Mouse (Mus musculus) lung, embryonic 16.5 days (tissue): ENCODE measurements around the gene Naa38. TPM values are rescaled to one million over a fixed set of nuclear protein-coding genes. Genes with fewer than 3 reads are reported as not detected.

ENCODE experiments used
- ATAC-seq: fragments of 200-750 bp; cut with Nextera tagmentation; 2 replicates; pipeline ENCODE4 v1.8.0; 2017; ENCODE audit warnings: low read depth, mild to moderate bottlenecking, moderate library complexity
- H3K27ac ChIP-seq: fragments of 300-500 bp; sonication (generic); 2 replicates; pipeline ENCODE4 v1.5.1; 2014; ENCODE audit warnings: mild to moderate bottlenecking, control low read depth, low read length
- H3K27me3 ChIP-seq: fragments of 300-500 bp; sonication (generic); 2 replicates; pipeline ENCODE4 v1.6.1; 2014; ENCODE audit warnings: low read depth, low read length, mixed read lengths; ENCODE audit not compliant: control insufficient read depth, insufficient read depth
- H3K36me3 ChIP-seq: fragments of 300-500 bp; sonication (generic); 2 replicates; pipeline ENCODE4 v1.6.1; 2014; ENCODE audit warnings: low read length; ENCODE audit not compliant: control insufficient read depth, insufficient read depth
- H3K4me1 ChIP-seq: fragments of 300-500 bp; sonication (generic); replicated peaks from 2 replicates; pipeline ENCODE4 v1.6.1; 2014; ENCODE audit warnings: low read length, mixed read lengths; ENCODE audit not compliant: control insufficient read depth, insufficient read depth
- H3K4me2 ChIP-seq: fragments of 300-500 bp; sonication (generic); 2 replicates; pipeline ENCODE4 v1.6.1; 2014; ENCODE audit warnings: low read depth, low read length, control low read depth
- H3K4me3 ChIP-seq: fragments of 300-500 bp; sonication (generic); 2 replicates; pipeline ENCODE4 v1.5.1; 2014; ENCODE audit warnings: mild to moderate bottlenecking, low read length, control low read depth
- H3K9ac ChIP-seq: fragments of 300-500 bp; sonication (generic); 2 replicates; pipeline ENCODE4 v1.6.1; 2014; ENCODE audit warnings: low read length, control low read depth
- H3K9me3 ChIP-seq: fragments of 300-500 bp; sonication (generic); 2 replicates; pipeline ENCODE4 v1.6.1; 2016; ENCODE audit warnings: low read length; ENCODE audit not compliant: control insufficient read depth
- WGBS: fragments of 180-500 bp; shearing (Covaris S2); extraction: QIAGEN DNeasy Blood & Tissue Kit; methylation state at CpG from one replicate; pipeline ENCODE4 v1.1.7; 2014; 5-methylcytosine and 5-hydroxymethylcytosine counted together
- polyA plus RNA-seq: library from polyadenylated mRNA; unstranded; fragments of >200 nt; fragmentation: Nextera tagmentation; extraction: Ambion mirVana; gene quantifications from 2 replicates; pipeline ENCODE4 v1.2.1, GENCODE M21; 2015

The Naa38 gene
- polyA plus RNA-seq, 1 experiment from 2014 or later = 165 TPM

DNA sequence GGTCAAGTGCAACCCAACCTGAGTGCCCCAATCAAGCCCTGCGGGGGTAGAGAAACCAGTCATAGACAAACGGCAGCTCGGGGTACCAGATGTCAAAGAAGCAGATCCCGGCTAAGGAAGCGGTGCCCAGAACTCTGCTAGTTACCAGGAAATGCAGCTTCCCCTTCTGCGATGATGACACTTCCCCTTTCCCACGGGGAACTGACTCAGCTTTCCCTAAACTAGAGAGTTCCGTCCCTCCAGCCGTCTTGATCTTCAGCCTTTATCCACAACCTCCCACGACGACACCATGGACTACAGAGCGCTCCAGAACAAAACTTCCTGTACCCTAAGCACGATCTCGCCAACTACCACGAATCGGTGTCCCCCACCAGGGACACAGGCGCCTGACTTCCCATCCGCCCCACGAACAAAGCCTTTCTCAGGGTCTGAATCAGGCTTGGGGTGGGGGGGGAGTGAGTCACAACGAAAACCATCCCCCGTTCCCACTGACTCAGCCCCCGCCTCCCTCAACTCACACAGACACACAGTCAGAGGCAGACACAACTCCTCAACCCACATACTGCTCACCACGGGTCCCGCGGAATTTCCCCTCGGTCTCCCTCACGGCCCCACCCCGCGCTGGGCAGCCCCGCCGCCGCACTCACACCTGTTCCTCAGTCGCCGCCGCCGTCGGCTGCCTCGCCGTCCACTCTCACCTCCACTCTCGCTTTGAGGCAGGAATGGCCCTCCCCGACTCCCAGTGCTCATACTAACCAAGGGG is 15.2 kb downstream of the Naa38 start:
- H3K9ac ChIP-seq = peak overlapping the region; percentile 93
- peaks cover 28% of the 10 kb centered on the region for H3K36me3 ChIP-seq
- peak overlapping the region; percentile 77 for H3K4me3 ChIP-seq
- under 1% methylated on average over 41 of the region's 41 CpGs for WGBS
- H3K27ac ChIP-seq = peak overlapping the region; percentile 96
- peak overlapping the region; percentile 91 for H3K4me2 ChIP-seq
- H3K4me1 ChIP-seq = peaks cover 44% of the 10 kb centered on the region
- peak; percentile 12 for ATAC-seq
- no peaks in the 10 kb centered on the region for H3K9me3 ChIP-seq
- no peaks in the 10 kb centered on the region for H3K27me3 ChIP-seq

DNA sequence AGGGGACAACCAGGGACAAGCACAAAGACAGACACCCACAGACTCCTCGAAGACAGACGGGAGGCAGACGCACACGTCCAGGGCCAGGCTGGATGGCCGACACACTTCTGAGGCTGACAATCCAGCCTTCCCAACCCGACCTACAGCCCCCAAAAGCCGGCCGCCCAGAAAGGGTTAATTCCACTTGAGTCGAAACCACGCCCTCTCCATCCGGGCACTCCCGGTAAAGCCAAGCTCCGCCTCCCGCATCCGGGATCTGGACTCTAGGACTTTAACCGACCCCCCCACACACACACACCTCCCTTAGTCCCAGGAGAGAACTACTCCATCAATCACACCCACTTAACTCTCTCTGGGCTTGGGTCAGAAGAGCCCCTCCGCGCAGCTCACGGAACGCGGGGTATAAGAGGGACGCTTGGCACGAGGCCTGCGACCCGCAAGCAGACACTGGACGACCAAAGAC is 15.8 kb downstream of the Naa38 start:
- Histone ChIP-seq H3K4me2 (peak overlapping the region; percentile 91), H3K36me3 (peaks cover 22% of the 10 kb centered on the region), H3K4me3 (peak overlapping the region; percentile 77), H3K27me3 (no peaks in the 10 kb centered on the region), H3K9me3 (no peaks in the 10 kb centered on the region), H3K9ac (peak overlapping the region; percentile 93), H3K27ac (peak overlapping the region; percentile 96), H3K4me1 (peaks cover 44% of the 10 kb centered on the region)
- WGBS = under 1% methylated on average over 26 of the region's 26 CpGs
- peak; percentile 56 for ATAC-seq

DNA sequence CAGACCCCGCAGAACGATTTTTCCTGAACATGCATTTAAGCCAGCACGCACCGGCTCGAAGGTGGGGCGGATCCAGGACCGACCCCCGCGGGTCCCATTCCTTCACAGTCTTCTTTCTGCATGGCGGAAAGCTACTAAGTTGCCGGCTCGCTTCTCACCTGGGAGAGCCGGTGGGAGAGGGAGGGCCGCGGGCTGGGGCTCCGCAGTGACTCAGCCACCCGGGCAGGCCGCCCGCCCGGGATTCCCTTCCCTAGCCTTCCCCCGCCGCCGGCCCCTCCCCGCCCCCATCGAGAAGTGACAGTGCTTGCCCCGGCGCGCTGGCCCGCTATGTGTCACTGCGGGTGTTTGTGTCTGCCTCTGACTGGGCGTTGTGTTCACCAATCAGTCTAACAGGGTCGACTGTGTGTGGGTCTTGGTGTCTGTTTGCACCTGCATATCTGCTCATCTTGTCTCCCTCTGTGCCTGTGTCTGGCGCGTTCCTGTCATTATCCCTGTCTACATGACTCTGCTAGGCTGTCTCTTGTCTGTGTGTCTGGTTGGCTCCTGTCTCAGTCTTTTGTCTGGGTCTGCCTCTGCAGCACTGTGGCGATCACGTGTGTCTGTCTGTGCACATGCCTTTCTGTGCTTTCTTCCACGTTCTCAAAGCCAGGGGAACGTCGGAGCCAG is 16.4 kb downstream of the Naa38 start:
- 2% methylated on average over 39 of the region's 39 CpGs for WGBS
- ATAC-seq = peak; percentile 6

DNA sequence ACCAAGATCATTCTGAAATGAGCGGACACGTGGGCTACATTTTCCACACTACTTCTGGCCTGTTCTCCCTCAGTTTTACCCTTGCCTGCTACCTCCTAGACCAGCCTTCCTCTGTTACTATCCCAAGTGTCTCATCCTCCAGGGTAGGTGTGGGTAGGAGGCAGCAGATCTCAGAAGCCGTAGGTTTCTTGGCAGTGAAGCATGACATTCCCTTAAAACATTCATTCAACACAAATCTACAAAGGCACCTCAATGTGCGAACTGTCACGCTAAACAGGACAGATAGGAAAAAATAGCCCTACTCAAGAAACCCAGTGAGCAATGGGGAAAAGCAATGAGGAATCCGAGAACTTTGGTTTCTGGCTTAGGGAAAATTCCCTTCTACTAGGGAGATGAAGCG is 17.3 kb downstream of the Naa38 start:
- no peak for ATAC-seq
- Histone ChIP-seq H3K4me2 (0 out of 2 replicates have a peak overlapping the region, but pooled peaks have one; percentile 14), H3K27ac (no peak overlapping the region), H3K9me3 (no peaks in the 10 kb centered on the region), H3K4me1 (peaks cover 53% of the 10 kb centered on the region), H3K36me3 (peaks cover 8% of the 10 kb centered on the region), H3K27me3 (no peaks in the 10 kb centered on the region), H3K4me3 (no peak overlapping the region), H3K9ac (0 out of 2 replicates have a peak overlapping the region, but pooled peaks have one; percentile 33)
- 64% methylated on average over 7 of the region's 7 CpGs for WGBS

More for the DNA sequence above, 16.4 kb downstream of the Naa38 start:
- Histone ChIP-seq H3K27me3 (no peaks in the 10 kb centered on the region), H3K4me3 (peak overlapping the region; percentile 77), H3K4me1 (peaks cover 46% of the 10 kb centered on the region), H3K27ac (peak overlapping the region; percentile 96), H3K9me3 (no peaks in the 10 kb centered on the region), H3K4me2 (peak overlapping the region; percentile 91), H3K36me3 (peaks cover 17% of the 10 kb centered on the region), H3K9ac (peak overlapping the region; percentile 93)

DNA sequence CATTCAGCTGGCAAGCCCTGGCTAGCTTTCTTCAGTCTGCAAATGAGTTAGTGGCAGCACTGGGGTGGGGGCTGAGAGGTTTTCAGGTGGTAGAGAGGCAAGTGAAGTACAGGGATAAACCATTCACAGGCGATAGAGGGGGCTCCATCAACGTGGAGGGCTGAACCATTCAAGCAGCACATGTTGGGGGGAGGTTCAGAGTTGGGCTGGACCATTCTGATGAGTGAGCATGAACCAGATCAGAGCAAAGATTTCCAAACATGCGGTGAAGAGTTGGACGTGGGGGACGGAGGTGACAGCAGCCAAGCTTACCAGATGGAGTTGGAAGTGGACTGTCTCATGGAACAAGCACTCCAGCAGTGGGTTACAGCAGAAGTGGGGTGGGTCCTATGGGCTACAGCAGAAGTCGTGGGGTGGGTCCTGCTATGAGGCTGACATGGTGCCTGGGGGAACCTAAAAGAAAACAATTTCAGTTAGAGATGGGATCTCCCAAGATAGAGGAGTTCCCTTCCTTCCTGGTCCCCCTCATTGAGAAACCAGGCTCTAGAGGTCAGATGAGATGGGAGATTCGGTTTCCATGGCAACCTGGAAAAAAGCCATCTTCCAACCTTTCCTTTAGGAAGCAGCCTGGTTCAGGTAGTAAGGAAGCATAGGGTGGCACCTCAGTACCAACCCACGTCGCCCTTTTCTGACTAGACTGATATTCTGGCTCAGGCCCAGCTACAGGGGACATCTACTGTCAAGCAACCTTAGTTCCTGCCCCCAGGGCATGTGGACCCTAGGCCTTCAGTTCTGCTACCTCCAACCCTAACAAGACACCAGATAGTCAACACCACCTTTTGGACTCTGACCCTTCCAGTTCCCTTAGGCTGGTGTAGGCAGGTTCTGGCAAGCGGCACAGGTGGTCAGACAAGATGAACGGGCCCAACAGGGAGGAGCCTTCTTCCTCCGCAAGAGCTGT is 18.2 kb downstream of the Naa38 start, which contains the start of gene Kdm6b:
Gene Kdm6b (minus strand): TSS at position 455 of the 961 bp plus-strand sequence.
- peak within 1 kb of the TSS; percentile 83 for H3K9ac ChIP-seq
- H3K27me3 ChIP-seq = no peaks in the 10 kb centered on the region
- peaks cover 5% of the 10 kb centered on the region for H3K36me3 ChIP-seq
- H3K27ac ChIP-seq = peak within 1 kb of the TSS; percentile 99; the same call in 1 of the 2 replicates
- H3K4me3 ChIP-seq = peak within 1 kb of the TSS; percentile 66
- no peak for ATAC-seq
- no peaks in the 10 kb centered on the region for H3K9me3 ChIP-seq
- 30% methylated on average over 12 of the region's 12 CpGs for WGBS
- H3K4me2 ChIP-seq = peak within 1 kb of the TSS; percentile 96
- peaks cover 46% of the 10 kb centered on the region for H3K4me1 ChIP-seq

DNA sequence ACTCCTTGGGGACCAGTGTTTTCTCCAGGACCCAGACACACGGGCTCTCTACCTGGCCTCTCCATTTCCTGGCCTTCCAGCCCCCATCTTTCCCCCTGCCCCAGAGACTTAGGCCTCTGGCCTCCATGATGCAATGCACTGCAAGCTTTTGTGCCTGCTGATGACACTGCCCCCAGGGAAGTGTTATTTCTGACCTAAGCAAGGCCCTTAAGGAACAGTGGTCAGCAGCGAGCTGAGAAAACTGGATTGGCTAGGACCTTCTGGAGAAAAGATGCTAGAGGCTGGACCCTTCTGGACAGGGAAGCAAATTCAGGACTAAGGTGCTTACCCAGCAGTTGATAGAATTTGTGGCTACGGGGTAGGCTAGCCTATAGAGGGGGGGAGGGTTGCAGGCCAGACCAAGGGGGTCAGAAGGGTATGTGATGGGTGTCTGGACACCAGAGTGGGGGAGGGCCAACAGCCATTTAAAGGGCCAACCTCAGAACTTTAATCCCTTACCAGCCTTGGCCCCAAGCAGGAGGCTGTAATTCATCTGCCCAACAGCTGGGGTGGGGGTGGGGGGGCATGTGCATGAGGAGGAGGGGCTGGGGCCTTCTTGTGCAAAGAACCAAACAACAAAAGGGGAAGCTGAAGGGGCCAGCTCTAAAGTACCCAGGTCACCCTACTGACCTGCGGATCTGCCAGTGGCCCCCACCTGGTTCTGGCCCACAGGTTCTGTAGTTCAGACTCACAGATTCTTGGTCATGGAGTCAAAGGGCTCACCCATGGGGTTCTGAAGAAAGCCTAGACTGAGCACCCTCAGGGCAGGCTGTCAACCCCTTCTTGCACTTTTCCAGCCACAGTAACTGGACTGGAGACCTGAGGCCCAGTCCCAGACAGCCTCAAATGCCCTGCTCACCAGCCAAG is 19.4 kb downstream of the Naa38 start:
- no peak for ATAC-seq
- Histone ChIP-seq H3K4me2 (peak overlapping the region; percentile 96), H3K27ac (peak overlapping the region; percentile 99), H3K9ac (peak overlapping the region; percentile 83), H3K4me1 (peaks cover 51% of the 10 kb centered on the region), H3K4me3 (peak overlapping the region; percentile 66), H3K27me3 (no peaks in the 10 kb centered on the region), H3K9me3 (no peaks in the 10 kb centered on the region), H3K36me3 (peaks cover 5% of the 10 kb centered on the region)
- WGBS = 19% methylated on average over 4 of the region's 4 CpGs

DNA sequence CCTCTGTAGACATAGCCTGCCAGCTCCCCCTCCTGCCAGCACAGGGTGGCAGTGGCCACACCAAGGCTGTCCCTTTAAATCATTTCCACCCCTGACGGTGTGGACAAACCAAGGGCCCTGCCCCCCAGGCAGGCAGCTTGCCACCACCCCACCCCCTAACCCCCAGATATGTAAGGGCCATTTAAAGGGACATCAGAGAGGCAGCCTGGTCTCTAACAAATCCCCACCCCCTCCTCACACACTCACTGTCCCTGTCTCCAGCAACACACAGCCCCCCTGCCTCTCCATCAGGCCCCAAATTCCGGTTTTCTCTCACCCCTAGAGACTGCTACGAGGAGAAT is 20.0 kb downstream of the Naa38 start:
- peak overlapping the region; percentile 99 for H3K27ac ChIP-seq
- no peaks in the 10 kb centered on the region for H3K9me3 ChIP-seq
- peak overlapping the region; percentile 96 for H3K4me2 ChIP-seq
- peak overlapping the region; percentile 83 for H3K9ac ChIP-seq
- H3K27me3 ChIP-seq = no peaks in the 10 kb centered on the region
- peak overlapping the region; percentile 66 for H3K4me3 ChIP-seq
- H3K36me3 ChIP-seq = peaks cover 5% of the 10 kb centered on the region
- WGBS = 0% methylated on average over 3 of the region's 3 CpGs
- peaks cover 55% of the 10 kb centered on the region for H3K4me1 ChIP-seq
- ATAC-seq = peak; percentile 3
